Mouse (Mus musculus) frontal cortex, postnatal 14 days (tissue): ENCODE data around the gene Iqschfp.
A peak's percentile ranks its signal among the peaks of the same experiment; 100 is the strongest.

Experiments used
- DNase-seq, 2 experiments: peaks; one replicate each; pipeline ENCODE4 v3.0.0; 2022; ENCODE audit warnings: low spot score in 2 of 2

Gene Iqschfp

DNA sequence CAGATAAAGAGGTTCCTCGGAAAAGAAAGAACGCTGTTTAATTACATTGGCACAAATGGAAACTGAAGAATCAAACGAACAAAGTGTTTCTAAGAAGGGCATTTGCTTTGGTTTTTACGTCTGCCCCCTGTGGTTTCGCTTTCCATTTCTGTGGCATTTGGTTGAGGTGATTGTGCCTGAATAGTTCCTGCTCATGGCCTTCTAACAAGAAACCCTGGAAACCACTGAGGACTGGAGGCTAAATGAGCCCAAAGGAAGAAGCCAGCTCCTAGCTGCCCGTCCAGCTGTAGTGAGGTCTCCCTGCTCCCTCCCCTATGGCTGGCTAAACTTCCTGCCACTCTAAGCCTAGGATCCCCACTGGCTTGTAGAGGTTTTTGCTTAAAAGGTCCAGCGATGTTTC, 745.9 kb downstream of the Iqschfp start:
- no peak for DNase-seq

DNA sequence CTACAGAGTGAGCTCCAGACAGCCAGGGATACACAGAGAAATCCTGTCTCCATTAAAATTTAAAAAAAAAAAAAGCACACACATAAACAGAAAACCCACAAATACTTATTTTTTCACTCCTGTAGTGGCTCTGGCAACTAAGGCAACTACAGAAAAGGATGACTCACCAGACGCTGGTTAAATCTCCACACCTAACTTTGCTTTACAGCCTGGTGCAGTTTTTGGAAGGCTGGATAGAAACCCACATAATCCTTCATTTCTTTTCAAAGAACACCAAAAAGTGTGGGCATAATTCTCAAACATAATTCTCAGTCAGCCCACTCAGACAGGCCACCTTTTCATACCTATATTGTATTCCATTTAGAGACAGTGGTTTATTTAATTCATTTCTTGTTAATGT, 746.7 kb downstream of the Iqschfp start:
- no peak for DNase-seq

DNA sequence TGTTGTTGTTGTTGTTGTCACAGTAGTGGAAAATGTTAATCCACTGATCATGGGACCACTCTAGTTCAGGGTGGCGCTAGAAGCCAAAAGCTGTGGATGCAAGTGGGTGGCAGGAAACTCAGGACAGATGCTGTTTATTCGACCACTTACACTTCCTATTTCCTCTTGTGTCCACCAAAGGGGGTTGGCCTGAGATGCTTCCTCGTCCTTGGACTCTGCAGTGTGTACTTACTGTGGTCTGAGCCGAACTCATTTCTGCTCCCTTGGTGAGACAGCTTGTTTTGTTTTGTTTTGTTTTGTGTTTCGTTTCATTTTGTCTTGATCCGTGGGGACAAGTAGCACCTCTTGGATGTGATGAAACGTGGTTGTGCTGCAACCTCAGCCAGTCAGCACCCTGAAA, 750.9 kb downstream of the Iqschfp start:
- no peak for DNase-seq

DNA sequence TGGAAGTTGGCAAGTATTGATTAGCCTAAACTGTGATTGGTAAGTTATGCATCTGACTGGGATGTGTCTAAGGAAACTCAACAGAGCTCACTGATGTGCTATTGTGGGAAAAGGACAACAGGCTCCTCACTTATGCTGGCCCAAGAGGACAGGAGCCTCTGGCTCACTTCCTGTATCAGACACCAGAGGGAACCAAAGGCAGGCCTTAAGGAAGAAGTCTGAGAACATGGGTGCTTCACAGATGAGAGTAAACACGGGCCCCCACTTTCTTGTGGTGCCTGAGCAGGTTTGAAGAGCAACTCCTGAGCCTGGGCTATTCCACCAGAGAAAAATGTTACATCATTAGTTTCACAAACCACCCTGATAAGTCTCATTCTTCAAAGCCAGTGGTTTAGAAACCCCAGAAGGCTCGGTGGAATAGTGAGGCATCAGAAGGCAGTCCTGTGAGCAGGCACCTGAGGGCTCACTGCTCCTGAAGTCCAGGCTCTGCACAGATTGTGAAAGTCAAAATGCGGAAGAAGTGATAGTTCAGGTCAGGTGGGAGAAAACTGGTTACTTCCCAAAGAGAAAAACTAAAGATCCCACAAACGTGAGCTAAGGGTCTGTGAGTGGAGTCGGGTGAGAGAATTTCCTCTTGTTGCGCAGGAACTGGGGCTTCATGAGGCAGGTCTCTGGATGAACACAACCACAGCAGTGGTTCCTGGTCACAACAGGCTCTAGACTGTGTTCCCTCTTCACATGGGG, 754.5 kb downstream of the Iqschfp start:
- no peak for DNase-seq

DNA sequence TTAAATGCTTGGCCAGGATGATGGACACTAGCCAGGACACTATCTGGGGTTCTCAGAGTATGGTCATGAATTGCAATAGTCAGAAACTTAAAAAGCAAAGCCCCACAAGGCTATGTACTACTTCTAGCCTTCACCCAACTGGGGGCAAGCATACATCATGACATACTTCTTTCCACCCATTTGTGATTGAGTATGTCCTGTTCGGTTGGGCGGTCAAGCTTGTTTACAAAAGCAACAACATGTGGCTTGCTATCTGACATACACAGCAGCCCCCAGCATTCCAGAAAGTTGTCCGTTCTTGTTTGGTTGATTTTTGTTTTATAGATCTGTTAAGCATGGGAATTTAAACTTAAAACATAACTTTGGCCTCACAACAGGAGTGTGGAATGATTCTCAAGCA, 755.2 kb downstream of the Iqschfp start:
- no peak for DNase-seq

DNA sequence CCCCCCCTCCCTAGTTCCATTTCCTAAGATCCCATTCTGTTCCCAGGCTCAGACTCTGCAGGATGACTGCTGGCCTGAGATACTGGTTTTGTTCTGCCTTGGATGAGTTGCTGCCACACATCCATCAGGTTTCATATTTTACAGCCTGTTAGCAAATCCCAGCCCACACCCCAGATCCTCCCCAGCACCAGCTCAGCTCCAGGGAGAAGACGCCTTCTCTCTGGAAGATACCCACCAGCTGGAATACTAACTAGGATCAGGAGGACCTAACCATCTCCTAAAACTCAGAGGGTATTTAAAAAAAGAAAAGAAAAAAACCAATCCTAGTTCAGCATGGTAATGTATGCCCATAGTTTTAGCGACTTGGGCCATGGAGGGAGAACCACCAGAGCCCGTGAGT, 758.2 kb downstream of the Iqschfp start:
- DNase-seq, result no peak

DNA sequence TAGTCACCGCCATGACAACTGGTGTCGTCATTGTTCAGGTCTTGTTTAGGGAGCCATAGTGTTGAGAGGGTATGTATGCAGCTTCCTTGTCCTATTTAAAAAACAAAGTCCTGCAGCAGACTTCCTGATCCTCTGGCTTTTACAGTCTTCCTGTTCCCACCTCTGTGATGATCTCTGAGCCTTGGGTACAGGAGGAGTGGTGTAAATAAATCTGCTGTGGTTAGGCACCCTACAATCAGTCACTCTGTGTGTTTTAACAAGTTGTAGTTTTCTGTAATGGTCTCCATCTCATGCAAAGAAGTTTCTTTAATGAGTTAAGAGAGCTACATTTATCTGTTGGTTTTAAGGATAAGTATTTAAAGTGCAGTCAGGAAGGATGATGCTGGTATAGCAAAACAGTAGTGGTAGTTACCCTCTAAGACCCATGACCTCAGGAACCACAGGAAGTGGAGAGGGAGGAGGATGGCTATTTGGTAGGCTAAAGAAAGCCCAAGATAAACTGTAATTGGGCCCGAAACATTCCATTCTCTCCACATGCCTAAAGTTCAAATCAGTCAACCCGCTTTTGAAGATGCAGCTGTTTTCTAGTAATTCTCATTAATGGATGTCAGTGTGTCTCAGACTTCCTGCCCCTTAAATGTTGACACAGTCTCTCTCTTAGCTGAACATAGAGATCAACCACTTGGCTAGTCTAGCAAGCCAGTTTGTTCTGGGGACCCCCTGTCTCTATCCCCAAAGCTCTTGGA, 764.7 kb downstream of the Iqschfp start:
- DNase-seq, result no peak

DNA sequence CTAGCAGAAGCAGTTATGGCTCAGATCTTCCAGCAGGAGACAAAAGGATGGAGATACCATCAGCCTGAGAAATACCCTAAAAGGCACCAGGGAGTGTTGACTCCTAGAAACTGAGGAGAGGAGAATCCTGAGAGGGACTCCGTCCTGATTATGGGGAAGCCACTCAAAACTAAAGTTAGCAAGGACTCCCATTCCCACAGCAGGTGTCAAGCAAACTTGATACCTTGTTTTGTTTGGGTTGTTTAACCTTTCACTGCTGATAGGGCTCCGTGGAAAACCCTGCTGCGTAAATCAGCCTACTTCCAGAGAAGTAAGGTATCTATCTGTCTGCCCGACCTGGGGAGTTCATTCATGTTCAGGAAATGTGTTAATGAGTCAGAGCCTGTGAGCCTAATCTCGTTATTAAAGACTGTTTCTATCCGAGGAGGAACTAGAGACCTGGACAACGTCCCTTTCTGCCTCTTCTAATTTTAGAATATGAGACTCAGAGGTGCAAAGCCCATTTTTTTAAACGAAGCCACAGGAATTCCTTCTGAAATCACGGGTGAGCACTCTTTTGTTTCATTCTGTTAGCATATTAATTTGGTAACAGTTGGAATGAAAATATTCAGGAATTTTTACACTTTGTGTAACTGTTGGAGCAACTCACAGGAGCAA, 765.7 kb downstream of the Iqschfp start:
- DNase-seq, result no peak

DNA sequence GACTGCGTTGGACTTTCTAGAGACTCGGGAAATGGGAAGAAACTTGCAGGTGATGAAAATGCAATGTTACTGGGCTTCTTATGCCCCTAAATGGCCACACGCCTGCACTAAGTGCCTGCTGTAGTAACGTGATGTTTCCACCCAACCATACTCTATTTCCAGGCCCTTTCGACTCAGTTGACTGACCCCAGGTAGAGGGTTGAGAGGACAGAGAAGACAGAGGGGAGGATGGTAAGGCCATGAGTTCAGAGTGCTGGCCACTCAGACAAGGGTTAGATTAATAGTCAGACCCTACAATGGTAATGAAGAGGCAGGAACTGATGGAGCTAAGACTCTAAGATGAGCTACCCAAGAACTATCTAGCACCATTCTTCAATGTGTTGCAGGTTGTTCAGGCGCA, 768.0 kb downstream of the Iqschfp start:
- DNase-seq, result no peak

DNA sequence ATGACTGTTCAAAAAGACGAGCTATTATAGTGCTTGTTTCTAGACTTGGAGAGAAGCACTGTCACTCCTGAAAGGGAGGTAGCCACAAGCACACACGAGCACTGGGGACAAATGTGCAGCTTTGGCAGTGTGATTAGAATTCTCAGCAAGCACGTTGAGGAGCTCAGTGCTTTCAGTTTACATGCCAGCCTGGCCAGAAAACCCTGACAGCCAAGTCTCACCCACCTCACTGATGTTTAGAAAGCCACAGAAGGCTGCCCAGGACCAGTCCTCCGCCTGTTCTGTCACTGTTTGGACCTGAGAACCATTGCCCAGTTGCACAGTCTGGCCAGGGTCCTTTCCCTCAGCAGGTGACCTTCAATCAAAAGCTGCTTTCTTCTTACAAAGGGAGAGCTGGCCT, 768.5 kb downstream of the Iqschfp start:
- DNase-seq, result no peak

DNA sequence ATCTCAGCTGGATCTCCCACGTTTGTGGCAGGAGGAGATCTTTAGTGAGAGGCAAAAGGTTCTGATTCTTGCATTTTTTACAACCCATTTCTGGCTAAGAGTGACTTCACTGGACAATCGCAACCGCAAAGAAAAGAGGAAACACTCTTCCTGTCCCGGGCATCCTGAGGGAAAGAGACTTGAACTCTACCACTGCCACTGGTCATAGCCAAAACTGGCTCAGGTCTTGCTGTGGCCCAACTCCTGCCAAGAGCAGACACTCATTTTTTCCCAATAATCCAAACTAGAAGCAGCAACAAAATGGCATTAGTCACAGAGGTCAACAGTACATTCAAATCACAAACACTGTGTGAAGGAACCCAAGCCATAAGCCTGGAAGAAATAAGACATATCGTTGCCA, 770.4 kb downstream of the Iqschfp start:
- DNase-seq, result no peak

DNA sequence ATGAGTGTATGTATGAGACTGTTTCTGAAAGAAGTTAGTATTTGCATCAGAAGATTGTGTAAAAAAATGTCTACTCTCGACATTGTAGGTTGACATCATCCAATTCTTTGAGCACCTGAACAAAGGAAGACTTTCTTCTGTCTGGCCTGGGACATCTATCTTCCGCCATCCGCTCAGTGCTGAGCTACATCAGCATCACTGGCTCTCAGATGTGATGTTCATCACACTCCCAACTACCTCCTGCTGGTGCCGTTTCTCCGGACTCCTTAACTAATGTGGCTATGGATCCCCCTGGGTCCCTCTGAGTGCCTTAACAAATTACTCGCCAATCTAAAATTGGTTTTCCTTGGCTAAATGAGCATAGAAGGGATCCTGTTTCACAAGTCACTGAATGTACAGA, 772.3 kb downstream of the Iqschfp start:
- DNase-seq, result no peak

DNA sequence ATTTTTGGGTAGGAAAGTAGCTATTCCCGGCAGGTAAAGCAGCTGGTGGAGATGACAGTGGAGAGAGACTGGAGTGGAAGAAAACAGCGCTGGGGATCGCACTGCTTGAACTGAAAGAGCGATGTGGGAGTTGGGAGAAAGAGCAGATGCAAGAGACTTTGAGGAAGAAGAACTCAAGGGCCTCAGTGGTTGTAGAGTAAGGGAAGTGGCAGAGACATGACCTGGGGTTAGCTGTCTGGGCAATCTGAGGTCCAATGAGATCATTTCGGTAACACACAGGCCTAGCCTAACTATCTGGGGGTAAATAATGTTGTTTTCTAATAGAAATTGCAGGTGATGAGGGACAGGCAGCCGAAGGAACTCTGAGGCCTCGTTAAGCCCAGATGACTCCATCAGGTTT, 774.3 kb downstream of the Iqschfp start:
- no peak for DNase-seq

DNA sequence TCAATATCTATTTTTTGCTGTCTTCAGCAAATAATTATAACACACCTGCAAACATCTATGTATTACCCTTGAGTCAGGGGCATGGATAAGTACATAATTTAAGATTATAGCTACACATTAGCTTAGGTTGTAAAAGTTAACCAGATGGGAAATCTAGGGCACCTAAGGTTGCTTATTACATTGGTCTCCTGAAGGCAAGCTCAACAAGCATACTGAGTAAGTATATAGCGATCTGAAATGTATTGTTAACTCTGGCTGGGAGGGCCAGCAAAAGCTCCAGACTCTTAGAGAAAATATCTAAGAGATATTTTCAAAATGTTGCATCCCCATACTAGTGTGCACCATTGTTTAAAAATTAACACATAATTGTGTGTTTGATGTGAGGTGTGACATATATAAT, 775.8 kb downstream of the Iqschfp start:
- DNase-seq, result no peak

DNA sequence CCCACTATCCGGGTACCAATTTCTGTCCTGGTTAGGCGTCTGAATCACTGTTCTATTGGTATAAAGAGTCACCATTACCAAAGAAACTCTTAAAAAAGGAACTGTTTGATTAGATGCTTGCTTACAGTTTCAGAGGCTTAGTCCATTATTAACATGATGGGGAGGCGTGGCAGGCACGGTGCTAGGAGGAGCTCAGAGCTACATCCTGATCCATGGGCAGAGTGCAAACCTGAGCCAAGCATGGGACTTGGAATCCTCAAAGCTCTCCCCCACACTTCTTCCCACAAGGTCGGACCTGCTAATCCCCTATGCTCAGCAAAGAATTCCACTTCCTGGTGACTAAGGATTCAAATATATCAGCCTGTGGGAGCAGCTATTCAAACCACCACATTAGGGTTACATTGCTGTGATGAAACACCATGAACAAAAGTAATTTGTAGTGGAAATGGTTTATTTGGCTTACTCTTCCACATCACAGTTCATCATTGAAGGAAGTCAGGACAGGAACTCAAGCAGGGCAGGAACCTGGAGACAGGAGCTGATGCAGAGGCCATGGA, 777.5 kb downstream of the Iqschfp start:
- DNase-seq, result no peak

DNA sequence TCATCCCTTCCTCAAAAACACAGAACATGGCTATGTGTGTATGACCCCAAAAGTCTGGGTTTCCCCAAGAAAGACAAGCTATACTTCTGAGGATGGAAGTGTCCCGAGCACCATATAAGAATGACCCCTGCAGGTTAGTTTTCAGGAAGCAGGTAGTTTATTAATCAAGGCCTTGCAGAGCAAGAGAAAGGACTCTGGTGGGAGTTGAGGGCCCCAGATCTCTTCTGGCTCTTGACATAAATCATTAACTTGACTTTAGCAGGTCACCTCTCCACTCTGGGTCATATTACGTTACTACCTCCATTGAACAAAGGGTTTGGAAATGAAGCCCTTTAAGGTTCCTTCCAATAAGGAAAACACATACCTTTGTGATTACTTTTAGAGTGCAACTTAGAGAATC, 782.7 kb downstream of the Iqschfp start:
- DNase-seq, result no peak

DNA sequence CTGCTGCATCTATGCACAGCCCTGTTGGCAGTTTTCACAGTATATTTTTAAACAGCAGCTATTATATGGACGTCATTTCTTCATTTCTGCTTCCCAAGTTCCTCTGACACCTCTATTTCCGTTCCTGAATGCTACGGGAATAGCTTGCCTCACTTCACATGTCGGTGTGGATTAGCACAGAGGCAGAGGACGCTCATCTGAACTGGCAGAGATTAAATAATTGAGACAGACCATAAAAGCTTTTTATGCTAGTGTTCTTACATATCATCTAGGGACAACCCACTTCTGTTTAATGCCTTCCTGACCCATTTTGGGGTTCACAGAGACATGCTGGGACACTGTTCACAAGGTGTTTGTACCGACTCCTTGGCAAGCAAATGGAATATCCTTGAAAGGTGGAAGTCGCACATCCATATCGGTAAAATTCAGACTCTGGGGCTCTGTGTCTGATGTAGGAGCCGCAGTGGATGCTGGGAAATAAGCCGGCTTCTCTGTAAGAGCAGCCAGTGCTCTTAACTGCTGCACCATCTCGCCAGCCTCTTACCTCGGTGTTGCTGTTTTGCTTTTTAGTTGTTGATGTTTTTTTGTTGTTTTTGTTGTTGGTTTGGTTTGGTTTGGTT, 783.3 kb downstream of the Iqschfp start:
- peak in 1 of 2 experiments; percentile 19 for DNase-seq
